Mouse (Mus musculus): Measurements from ENCODE around the gene Ak8. TPM values are rescaled to one million over a fixed set of nuclear protein-coding genes. Genes with fewer than 3 reads are reported as not detected.

Ak8 gene
- 1.2 and 1.3 TPM in 2 replicates for polyA plus RNA-seq (2015; fragmentation: Nextera tagmentation; extraction: Ambion mirVana)

- peak within 1 kb of the TSS; percentile 66 for H3K9ac ChIP-seq (ENCODE audit: low read depth, low read length)
- H3K9me3 ChIP-seq (replicated peaks; ENCODE audit: low read length) = no peaks in the 10 kb centered on the region
- H3K4me3 ChIP-seq (replicated peaks; ENCODE audit: low read depth, low read length) = peak within 1 kb of the TSS; percentile 68
- under 1% methylated on average over 53 of the region's 53 CpGs for WGBS
- H3K36me3 ChIP-seq (ENCODE audit: insufficient read depth, low read length) = no peaks in the 10 kb centered on the region
- H3K27ac ChIP-seq = peak within 1 kb of the TSS; percentile 57
- peaks cover 8% of the 10 kb centered on the region; the same call in 1 of the 2 replicates for H3K4me1 ChIP-seq (replicated peaks; ENCODE audit: insufficient read depth, low read length)
- H3K4me2 ChIP-seq (ENCODE audit: low read length) = peak within 1 kb of the TSS; percentile 95
- peak; percentile 89 for DNase-seq (ENCODE audit: low spot score)
- ATAC-seq (replicated peaks; ENCODE audit: low FRiP score, low read depth) = peak; percentile 84
- TF ChIP-seq CTCF (IDR thresholded peaks at IDR 0.05; ENCODE audit: low read depth) = no peak
- H3K27me3 ChIP-seq (ENCODE audit: insufficient read depth, low read length) = no peaks in the 10 kb centered on the region
Measured at GRCm38 (mm10) chr2:28699361-28700335, at the start of gene Ak8, which contains the start of gene Spaca9. Gene Ak8, plus strand, starts transcription at chr2:28700164. Gene Spaca9, minus strand, starts transcription at chr2:28699727.

- peaks cover 8% of the 10 kb centered on the region; the same call in 1 of the 2 replicates for H3K36me3 ChIP-seq (ENCODE audit: insufficient read depth, low read length)
- H3K27ac ChIP-seq = no peak overlapping the region
- no peak overlapping the region for H3K4me2 ChIP-seq (ENCODE audit: low read length)
- H3K27me3 ChIP-seq (ENCODE audit: insufficient read depth, low read length) = no peaks in the 10 kb centered on the region
- no peak for ATAC-seq (replicated peaks; ENCODE audit: low FRiP score, low read depth)
- no peak overlapping the region for H3K9ac ChIP-seq (ENCODE audit: low read depth, low read length)
- no peak for DNase-seq (ENCODE audit: low spot score)
- H3K4me3 ChIP-seq (replicated peaks; ENCODE audit: low read depth, low read length) = no peak overlapping the region
- TF ChIP-seq CTCF (IDR thresholded peaks at IDR 0.05; ENCODE audit: low read depth) = no peak
- no peaks in the 10 kb centered on the region for H3K4me1 ChIP-seq (replicated peaks; ENCODE audit: insufficient read depth, low read length)
- no peaks in the 10 kb centered on the region for H3K9me3 ChIP-seq (replicated peaks; ENCODE audit: low read length)
Measured at GRCm38 (mm10) chr2:28650526-28650925, 49.4 kb upstream of the Ak8 start.

- 98% methylated on average over 7 of the region's 7 CpGs for WGBS
- Histone ChIP-seq H3K36me3 (ENCODE audit: insufficient read depth, low read length) (peaks cover 23% of the 10 kb centered on the region), H3K27ac (no peak overlapping the region), H3K9ac (ENCODE audit: low read depth, low read length) (no peak overlapping the region), H3K9me3 (replicated peaks; ENCODE audit: low read length) (no peaks in the 10 kb centered on the region), H3K27me3 (ENCODE audit: insufficient read depth, low read length) (no peaks in the 10 kb centered on the region), H3K4me1 (replicated peaks; ENCODE audit: insufficient read depth, low read length) (no peaks in the 10 kb centered on the region), H3K4me3 (replicated peaks; ENCODE audit: low read depth, low read length) (no peak overlapping the region), H3K4me2 (ENCODE audit: low read length) (no peak overlapping the region)
- ATAC-seq (replicated peaks; ENCODE audit: low FRiP score, low read depth) (no peak), DNase-seq (ENCODE audit: low spot score) (no peak)
- no peak for TF ChIP-seq CTCF (IDR thresholded peaks at IDR 0.05; ENCODE audit: low read depth)
Measured at GRCm38 (mm10) chr2:28653351-28653750, 46.6 kb upstream of the Ak8 start.

- no peaks in the 10 kb centered on the region for H3K4me1 ChIP-seq (replicated peaks; ENCODE audit: insufficient read depth, low read length)
- ATAC-seq (replicated peaks; ENCODE audit: low FRiP score, low read depth) = no peak
- no peak overlapping the region for H3K4me2 ChIP-seq (ENCODE audit: low read length)
- no peaks in the 10 kb centered on the region for H3K9me3 ChIP-seq (replicated peaks; ENCODE audit: low read length)
- no peak overlapping the region for H3K4me3 ChIP-seq (replicated peaks; ENCODE audit: low read depth, low read length)
- H3K27ac ChIP-seq = no peak overlapping the region
- H3K36me3 ChIP-seq (ENCODE audit: insufficient read depth, low read length) = peaks cover 32% of the 10 kb centered on the region
- WGBS = 66% methylated on average over 2 of the region's 2 CpGs
- DNase-seq (ENCODE audit: low spot score) = no peak
- no peaks in the 10 kb centered on the region for H3K27me3 ChIP-seq (ENCODE audit: insufficient read depth, low read length)
- H3K9ac ChIP-seq (ENCODE audit: low read depth, low read length) = no peak overlapping the region
- peak; percentile 56 for TF ChIP-seq CTCF (IDR thresholded peaks at IDR 0.05; ENCODE audit: low read depth)
Measured at GRCm38 (mm10) chr2:28654295-28654694, 45.7 kb upstream of the Ak8 start.

GRCm38 (mm10) chr2:28656216-28656615, 43.7 kb upstream of the Ak8 start:
- H3K27me3 ChIP-seq (ENCODE audit: insufficient read depth, low read length) = no peaks in the 10 kb centered on the region
- no peak overlapping the region for H3K4me2 ChIP-seq (ENCODE audit: low read length)
- no peak overlapping the region for H3K4me3 ChIP-seq (replicated peaks; ENCODE audit: low read depth, low read length)
- DNase-seq (ENCODE audit: low spot score) (no peak), ATAC-seq (replicated peaks; ENCODE audit: low FRiP score, low read depth) (no peak)
- TF ChIP-seq CTCF (IDR thresholded peaks at IDR 0.05; ENCODE audit: low read depth) = no peak
- H3K27ac ChIP-seq = no peak overlapping the region
- H3K4me1 ChIP-seq (replicated peaks; ENCODE audit: insufficient read depth, low read length) = no peaks in the 10 kb centered on the region
- 76% methylated on average over 8 of the region's 8 CpGs for WGBS
- H3K9ac ChIP-seq (ENCODE audit: low read depth, low read length) = no peak overlapping the region
- no peaks in the 10 kb centered on the region for H3K9me3 ChIP-seq (replicated peaks; ENCODE audit: low read length)
- peaks cover 42% of the 10 kb centered on the region for H3K36me3 ChIP-seq (ENCODE audit: insufficient read depth, low read length)

GRCm38 (mm10) chr2:28662891-28663290, 37.1 kb upstream of the Ak8 start:
- peaks cover 71% of the 10 kb centered on the region for H3K36me3 ChIP-seq (ENCODE audit: insufficient read depth, low read length)
- H3K27me3 ChIP-seq (ENCODE audit: insufficient read depth, low read length) = no peaks in the 10 kb centered on the region
- H3K9ac ChIP-seq (ENCODE audit: low read depth, low read length) = no peak overlapping the region
- ATAC-seq (replicated peaks; ENCODE audit: low FRiP score, low read depth) = no peak
- no peak overlapping the region for H3K4me2 ChIP-seq (ENCODE audit: low read length)
- TF ChIP-seq CTCF (IDR thresholded peaks at IDR 0.05; ENCODE audit: low read depth) = no peak
- no peak overlapping the region for H3K27ac ChIP-seq
- no peak for DNase-seq (ENCODE audit: low spot score)
- no peaks in the 10 kb centered on the region for H3K4me1 ChIP-seq (replicated peaks; ENCODE audit: insufficient read depth, low read length)
- 95% methylated on average over 3 of the region's 3 CpGs for WGBS
- no peak overlapping the region for H3K4me3 ChIP-seq (replicated peaks; ENCODE audit: low read depth, low read length)
- no peaks in the 10 kb centered on the region for H3K9me3 ChIP-seq (replicated peaks; ENCODE audit: low read length)

Data from kidney, postnatal 0 days (tissue).